Mouse (Mus musculus) testis, postnatal 10 days (tissue): ENCODE measurements around the gene Ganab.
"Not testable (repeated sequence)": the region's sequence is repeated elsewhere in the genome, so short reads cannot be mapped to it uniquely, and the experiment has no call there.

ENCODE experiments used
- DNase-seq: peaks from one replicate; pipeline ENCODE4 v3.0.0; 2021; ENCODE audit warnings: low spot score

Gene Ganab

DNA sequence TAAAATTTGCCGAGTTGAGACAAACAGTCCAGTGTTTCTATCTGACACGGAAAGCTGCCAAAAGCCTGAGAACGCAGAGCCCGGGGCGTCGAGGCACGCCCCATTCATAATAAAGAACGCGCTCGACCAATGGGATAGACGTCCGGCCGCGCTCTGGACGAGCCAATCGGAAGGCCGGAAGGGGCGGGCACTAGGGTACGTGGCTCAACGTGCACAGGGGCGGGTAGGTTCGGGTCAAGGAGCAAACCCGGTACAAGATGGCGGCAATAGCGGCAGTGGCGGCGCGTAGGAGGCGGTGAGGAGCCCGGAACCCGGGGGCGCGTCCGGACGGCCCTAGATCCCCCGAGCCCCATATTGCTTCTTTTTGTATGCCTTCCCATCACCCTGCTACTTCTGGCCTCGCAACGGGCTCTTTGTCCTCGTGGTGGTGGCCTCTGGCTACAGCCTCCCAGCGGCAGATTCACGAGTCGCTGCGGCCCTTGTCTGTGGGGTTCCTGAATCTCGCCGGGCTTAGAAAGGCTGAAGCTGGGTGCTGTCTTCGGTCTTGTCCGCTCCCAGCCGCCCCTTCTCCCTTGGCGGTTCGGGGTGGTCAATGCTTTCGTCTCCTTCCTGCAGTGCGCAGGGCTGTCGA lies at the start of gene Ganab:
Gene Ganab (plus strand): TSS at position 207 of the 631 bp plus-strand sequence.
- DNase-seq, result peak; percentile 96

- no peak for DNase-seq
These were observed 49.5 kb upstream of the Ganab start for GRCm38 (mm10) chr19:8848356-8848755.

DNA sequence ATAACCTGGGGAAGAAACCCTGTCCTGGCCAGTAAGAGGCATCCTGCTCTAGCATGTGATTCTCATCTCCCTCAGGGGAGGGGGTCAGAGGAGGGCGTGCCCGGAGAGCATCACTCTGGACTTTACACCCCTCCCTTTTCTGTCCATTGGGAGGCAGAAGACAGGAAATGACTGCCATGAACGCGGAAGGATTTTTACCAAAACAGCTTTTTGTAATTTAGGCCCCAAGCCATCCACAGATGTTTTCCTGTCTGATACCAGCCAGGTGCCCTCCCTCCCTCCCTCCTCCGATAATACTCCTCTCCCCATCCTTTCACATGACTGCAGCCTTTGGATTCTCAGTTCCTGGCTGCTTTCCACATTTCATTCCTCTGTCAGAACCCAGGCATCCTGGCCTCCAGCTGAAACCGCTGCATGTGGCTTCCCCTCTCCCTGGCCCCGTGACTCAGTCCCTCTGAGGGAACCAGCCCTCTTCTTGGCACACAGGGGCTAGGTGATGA lies 47.4 kb upstream of the Ganab start, which contains the start of gene Lrrn4cl:
Gene Lrrn4cl (plus strand): TSS at position 367 of the 500 bp plus-strand sequence.
- no peak for DNase-seq

- no peak for DNase-seq
These were observed 46.2 kb upstream of the Ganab start for GRCm38 (mm10) chr19:8851639-8852038.

GRCm38 (mm10) chr19:8852236-8852928 lies 45.5 kb upstream of the Ganab start:
- no peak for DNase-seq

- DNase-seq, result no peak
These were observed 44.8 kb upstream of the Ganab start for GRCm38 (mm10) chr19:8853117-8853516.

GRCm38 (mm10) chr19:8857689-8858088 lies 40.2 kb upstream of the Ganab start:
- DNase-seq, result peak; percentile 80

GRCm38 (mm10) chr19:8859018-8859417 lies 38.9 kb upstream of the Ganab start:
- no peak for DNase-seq

DNA sequence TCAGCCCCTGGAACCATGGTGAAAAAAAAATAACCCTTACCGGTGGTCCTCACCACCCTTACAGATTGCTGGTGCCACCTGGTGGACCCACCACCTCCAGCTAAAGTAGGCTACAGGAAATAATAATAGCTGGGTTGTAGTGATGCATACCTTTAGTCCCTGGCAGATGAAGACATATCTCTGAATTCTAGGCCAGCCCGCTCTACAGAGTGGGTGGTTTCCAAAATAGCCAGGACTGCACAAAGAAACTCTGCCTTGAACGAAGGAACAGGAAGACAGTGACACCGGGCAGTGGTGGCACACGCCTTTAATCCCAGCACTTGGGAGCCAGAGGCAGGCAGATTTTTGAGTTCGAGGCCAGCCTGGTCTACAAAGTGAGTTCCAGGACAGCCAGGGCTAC lies 33.6 kb upstream of the Ganab start:
- DNase-seq, result no peak

DNA sequence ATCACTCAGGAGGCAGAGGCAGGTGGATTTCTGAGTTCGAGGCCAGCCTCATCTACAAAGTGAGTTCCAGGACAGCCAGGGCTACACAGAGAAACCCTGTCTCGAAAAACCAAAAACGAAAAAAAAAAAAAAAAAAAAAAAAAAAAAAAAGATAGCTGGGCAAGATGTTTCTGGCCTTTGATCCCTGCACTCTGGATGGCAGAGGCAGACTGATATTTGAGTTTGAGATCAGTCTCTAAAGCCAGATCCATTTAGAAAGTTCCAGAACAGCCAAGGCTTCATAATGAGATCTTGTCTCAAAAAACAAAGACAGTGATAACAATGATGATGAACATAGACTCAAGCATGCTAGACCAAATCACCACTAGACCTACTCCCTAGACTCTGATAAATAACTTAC lies 27.5 kb upstream of the Ganab start:
- DNase-seq, result not testable (repeated sequence)

DNA sequence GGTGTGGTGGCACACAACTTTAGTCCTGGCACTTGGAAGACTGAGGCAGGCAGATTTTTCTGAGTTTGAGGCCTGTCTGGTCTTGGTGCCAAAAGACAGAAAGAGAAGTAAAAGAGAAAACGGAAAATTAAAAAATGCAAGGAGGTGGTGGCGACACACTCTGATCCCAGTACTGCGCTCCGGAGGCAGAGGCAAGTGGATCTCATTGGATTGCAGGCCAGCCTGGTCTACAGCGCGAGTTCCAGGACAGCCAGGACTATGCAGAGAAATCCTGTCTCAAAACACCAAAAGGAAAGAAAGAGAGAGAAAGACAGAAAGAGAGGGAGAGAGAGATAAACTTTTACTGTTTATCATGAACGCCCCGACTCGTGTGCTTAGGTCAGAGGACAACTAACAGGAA lies 27.0 kb upstream of the Ganab start:
- DNase-seq, result no peak

GRCm38 (mm10) chr19:8871267-8872186 lies 26.3 kb upstream of the Ganab start, which contains the start of gene Ubxn1:
Gene Ubxn1 (plus strand): TSS chr19:8871496.
- peak; percentile 94 for DNase-seq

DNA sequence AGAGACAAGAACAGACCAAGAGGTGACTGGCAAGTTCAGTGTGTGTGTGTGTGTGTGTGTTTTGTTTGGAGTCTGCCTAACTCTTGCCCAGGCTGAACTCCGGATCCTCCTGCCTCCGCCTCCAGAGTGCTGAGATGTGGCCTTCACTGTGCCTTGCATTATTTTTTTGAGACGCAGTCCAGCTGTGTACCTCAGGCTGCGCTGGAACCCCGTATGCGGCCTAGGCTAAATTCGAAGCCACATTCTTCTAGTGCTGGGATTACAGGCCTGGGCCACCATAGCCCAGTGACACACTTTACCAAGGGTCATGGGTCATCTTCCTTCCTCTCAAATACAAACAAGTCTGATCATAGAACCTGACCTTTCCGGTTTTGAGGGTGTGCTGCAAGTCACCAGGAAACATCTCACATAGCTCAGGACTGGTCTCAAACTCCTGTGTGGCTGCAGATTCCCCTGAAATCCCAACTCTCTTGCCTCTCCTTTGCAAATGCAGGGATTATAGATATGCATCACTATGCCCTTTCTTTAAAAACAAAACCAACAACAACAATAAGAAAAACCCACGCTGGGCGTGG lies 25.5 kb upstream of the Ganab start:
- DNase-seq, result no peak

DNA sequence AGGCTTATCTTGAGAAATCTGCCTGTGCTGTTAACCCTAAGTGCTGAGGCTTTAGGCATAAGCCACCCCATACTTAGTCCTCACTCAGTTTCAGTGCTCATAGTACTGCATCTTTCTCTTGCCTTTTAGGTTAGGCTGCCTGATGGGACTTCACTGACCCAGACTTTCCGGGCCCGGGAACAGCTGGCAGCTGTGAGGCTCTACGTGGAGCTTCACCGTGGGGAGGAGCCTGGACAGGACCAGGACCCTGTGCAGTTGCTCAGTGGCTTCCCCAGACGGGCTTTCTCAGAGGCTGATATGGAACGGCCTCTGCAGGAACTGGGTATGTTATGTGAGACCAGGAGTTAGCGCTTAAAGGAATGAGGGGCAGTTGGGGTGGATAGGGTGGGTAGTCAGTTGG lies 22.8 kb upstream of the Ganab start:
- DNase-seq, result no peak

- DNase-seq, result peak; percentile 91
These were observed 17.4 kb upstream of the Ganab start, which contains the start of gene Uqcc3 for GRCm38 (mm10) chr19:8880311-8881033. Gene Uqcc3 (minus strand): TSS chr19:8880923.

GRCm38 (mm10) chr19:8881034-8881392 lies 16.9 kb upstream of the Ganab start:
- DNase-seq, result no peak

DNA sequence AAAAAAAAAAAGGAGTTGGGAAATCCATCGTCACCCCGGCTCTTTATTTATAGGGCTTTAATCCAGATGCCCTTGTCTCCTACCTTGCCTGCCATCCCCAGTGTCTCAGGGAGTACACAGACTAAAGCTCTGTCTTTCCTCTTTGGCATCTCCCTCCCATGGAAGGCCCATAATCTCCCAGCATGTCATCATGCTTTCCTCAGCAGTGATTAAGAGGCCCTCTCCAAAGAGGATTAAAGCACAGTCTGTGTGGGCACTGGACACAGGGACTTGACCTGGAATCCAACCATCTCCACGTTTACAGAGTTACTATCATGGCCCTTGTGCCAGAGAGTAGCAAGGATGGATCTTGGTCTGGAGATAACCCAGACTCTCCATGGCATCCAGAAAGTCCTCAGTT lies 14.3 kb upstream of the Ganab start, which contains the start of the genes Lbhd1 and Gm49403:
Gene Lbhd1 (plus strand): TSS at position 117 of the 400 bp plus-strand sequence.
Gene Gm49403 (plus strand): TSS at position 315 of the 400 bp plus-strand sequence.
- no peak for DNase-seq

DNA sequence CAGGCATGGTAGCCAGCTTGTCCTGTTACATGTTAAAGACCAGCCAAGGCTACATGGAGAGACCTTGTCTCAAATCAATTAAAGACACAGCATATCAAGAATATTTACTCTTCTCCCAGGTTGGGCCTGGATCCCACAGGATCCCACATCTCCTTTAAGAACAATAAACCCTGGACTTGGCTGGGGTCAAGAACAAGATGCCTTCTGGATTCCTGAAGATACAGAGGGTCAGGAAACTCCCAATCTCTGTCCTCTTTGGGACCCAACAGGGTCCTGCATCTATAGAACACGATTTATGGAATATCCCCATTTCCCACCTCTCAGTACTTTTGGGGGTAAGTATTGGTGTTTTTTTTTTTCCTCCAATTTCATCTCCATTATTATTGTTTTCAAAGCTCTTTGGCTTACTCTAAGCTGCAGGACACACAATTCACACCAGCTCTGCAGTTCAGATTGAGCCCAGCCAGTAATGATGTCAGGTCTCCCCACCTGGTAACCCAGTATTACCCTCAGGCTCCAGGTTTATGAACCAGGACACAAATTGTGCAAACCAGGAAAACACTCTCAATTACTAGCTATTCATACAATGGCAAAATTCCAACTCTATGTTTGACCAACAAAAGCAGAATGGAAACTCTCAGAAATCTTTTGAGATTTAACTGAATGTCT lies 10.8 kb upstream of the Ganab start:
- DNase-seq, result no peak

DNA sequence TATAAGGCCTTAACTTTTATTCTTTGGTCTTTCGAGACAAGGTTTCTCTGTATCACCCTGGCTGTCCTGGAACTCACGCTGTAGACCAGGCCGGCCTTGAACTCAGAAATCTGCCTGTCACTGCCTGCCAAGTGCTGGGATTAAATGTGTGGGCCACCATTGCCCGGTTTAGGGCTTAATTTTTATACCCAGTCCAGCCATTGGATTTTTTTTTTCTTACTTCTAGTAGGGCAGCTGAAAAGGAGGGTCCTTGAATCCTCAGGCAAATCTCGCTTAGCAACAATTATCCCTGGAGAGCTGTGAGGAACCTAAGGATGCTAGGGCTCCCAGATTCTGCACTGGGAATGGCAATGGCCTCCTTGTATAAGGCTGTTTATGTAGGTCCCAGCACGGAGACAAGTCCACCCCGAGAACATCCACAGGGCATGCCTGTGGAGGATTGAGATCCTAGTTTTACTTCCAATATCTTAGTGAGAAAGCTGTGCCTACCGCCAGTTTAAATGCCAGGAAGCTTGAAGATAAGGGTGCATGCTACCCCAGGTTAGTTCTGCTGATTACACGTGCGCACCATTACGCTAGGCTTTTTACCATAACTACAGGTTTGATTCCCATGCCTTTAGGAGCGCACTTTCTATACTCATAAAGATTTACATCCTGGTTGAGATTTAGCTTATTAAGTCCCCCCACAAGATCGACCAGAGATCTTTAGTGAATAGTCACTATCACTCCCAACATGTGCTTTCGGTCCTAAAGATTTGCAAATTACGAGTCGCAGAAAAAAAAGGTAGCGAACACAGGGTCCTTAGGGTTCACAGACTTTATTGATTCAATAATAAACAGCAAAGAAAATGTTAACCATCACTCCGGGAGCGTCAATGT lies 10.0 kb upstream of the Ganab start:
- DNase-seq, result no peak
